Mouse (Mus musculus): ENCODE measurements around the gene Slc25a13. TPM values are rescaled to one million over a fixed set of nuclear protein-coding genes. Genes with fewer than 3 reads are reported as not detected.
"Not testable (repeated sequence)": the region's sequence is repeated elsewhere in the genome, so short reads cannot be mapped to it uniquely, and the experiment has no call there.

Slc25a13 gene
- polyA plus RNA-seq, 1 experiment = not detected

GRCm38 (mm10) chr6:6212360-6213310, 4.3 kb downstream of the Slc25a13 start:
- no peak overlapping the region for H3K4me3 ChIP-seq (ENCODE audit: insufficient read depth, low read depth, low read length)
- H3K27ac ChIP-seq (replicated peaks; ENCODE audit: low read depth, low read length) = no peak overlapping the region
- 0 out of 2 replicates have a peak, but pooled peaks cover 3% of the 10 kb centered on the region for H3K4me1 ChIP-seq (ENCODE audit: control insufficient read depth, insufficient read depth, insufficient read length, low read length)

- Histone ChIP-seq H3K4me3 (ENCODE audit: insufficient read depth, low read depth, low read length) (no peak overlapping the region), H3K4me1 (ENCODE audit: control insufficient read depth, insufficient read depth, insufficient read length, low read length) (no peaks in the 10 kb centered on the region), H3K27ac (replicated peaks; ENCODE audit: low read depth, low read length) (no peak overlapping the region)
Observed at GRCm38 (mm10) chr6:6211958-6212357, 5.0 kb downstream of the Slc25a13 start.

GRCm38 (mm10) chr6:6210637-6211036, 6.3 kb downstream of the Slc25a13 start:
- no peaks in the 10 kb centered on the region for H3K4me1 ChIP-seq (ENCODE audit: control insufficient read depth, insufficient read depth, insufficient read length, low read length)
- H3K27ac ChIP-seq (replicated peaks; ENCODE audit: low read depth, low read length) = no peak overlapping the region
- no peak overlapping the region for H3K4me3 ChIP-seq (ENCODE audit: insufficient read depth, low read depth, low read length)

- Histone ChIP-seq H3K27ac (replicated peaks; ENCODE audit: low read depth, low read length) (no peak overlapping the region), H3K4me1 (ENCODE audit: control insufficient read depth, insufficient read depth, insufficient read length, low read length) (no peaks in the 10 kb centered on the region), H3K4me3 (ENCODE audit: insufficient read depth, low read depth, low read length) (no peak overlapping the region)
Observed at GRCm38 (mm10) chr6:6208351-6209059, 8.5 kb downstream of the Slc25a13 start.

DNA sequence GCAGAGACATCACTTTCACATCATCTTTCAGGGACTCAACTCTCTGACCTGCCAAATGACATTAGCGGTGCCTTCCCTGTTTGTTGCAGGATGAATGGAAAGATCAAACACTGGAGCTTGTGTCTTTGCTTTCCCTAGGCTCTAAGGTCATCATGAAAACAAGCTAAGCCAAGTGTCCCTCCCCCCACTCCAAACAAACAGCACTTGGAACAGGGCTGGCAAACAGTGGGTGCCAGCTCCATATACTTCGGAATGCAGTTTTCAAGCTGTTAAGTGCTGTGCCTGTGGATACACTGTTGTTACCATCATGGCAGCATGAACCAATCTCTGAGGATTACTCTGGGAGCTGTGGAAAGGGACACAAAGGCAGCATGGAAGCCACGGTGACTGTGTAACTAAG, 9.1 kb downstream of the Slc25a13 start:
- no peak overlapping the region for H3K27ac ChIP-seq (replicated peaks; ENCODE audit: low read depth, low read length)
- H3K4me3 ChIP-seq (ENCODE audit: insufficient read depth, low read depth, low read length) = no peak overlapping the region
- H3K4me1 ChIP-seq (ENCODE audit: control insufficient read depth, insufficient read depth, insufficient read length, low read length) = no peaks in the 10 kb centered on the region

DNA sequence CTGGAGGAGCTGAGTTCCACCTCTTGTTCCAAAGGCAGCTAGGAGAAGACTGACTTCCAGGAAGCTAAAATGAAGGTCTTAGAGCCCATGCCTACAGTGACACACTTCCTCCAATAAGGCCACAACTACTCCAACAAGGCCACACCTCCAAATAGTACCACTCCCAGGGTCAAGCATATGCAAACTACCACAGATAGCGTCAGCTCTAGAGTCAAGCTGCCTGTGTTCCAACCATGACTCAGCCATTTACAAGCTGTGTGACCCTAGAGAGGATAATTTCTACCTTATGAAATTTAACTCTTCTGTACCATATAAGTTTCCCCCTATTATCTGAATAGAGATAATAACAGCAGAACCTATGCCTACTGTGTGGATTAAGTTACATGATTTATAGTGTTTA, 9.6 kb downstream of the Slc25a13 start:
- Histone ChIP-seq H3K4me3 (ENCODE audit: insufficient read depth, low read depth, low read length) (no peak overlapping the region), H3K4me1 (ENCODE audit: control insufficient read depth, insufficient read depth, insufficient read length, low read length) (no peaks in the 10 kb centered on the region), H3K27ac (replicated peaks; ENCODE audit: low read depth, low read length) (no peak overlapping the region)

DNA sequence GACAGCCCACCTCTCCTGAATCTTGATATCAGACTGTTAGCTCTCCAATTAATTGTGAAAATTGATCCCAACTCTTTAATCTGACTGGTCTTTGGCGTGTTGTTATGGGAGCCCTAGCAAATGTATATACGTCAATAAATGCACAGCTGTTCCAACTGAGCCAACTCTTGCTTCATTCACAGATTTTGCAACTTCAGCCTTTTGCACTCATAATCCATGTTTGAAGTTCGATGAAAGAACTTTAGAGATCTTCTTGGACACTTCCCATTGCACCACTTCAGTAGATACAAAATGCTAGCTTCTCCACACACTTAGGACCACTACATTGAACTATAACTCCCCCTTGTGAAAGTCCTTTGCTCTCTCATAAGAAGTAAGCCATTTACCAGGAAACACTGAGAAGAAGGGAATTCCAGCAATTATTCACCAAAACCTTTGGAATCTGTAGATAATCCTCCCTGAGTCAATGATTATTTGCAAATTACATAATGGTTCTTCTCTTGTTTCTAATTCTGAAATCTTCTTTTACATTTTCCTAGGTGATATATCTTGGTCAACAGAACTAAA, 11.3 kb downstream of the Slc25a13 start:
- Histone ChIP-seq H3K4me3 (ENCODE audit: insufficient read depth, low read depth, low read length) (no peak overlapping the region), H3K27ac (replicated peaks; ENCODE audit: low read depth, low read length) (no peak overlapping the region), H3K4me1 (ENCODE audit: control insufficient read depth, insufficient read depth, insufficient read length, low read length) (no peaks in the 10 kb centered on the region)

DNA sequence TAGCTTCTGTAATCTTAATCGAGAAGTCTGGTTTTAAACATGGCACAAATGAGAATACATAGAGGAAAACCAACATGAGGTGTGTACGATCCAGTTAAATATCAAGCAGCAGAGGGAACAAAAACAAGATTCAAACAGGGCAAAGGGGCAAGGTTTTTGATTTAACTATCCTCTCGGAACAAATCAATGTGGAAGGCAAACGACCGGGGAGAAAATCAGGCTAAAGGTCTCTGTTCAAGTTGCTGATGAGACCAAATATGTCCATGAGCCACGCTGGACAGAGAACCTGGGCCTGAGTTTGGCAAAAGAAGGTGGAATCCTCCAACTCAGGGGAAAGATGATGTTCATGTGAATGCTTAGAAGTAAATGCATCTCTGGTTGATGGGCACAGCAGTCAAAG, 14.5 kb downstream of the Slc25a13 start:
- no peaks in the 10 kb centered on the region for H3K4me1 ChIP-seq (ENCODE audit: control insufficient read depth, insufficient read depth, insufficient read length, low read length)
- no peak overlapping the region for H3K4me3 ChIP-seq (ENCODE audit: insufficient read depth, low read depth, low read length)
- no peak overlapping the region for H3K27ac ChIP-seq (replicated peaks; ENCODE audit: low read depth, low read length)

- Histone ChIP-seq H3K4me1 (ENCODE audit: control insufficient read depth, insufficient read depth, insufficient read length, low read length) (no peaks in the 10 kb centered on the region), H3K4me3 (ENCODE audit: insufficient read depth, low read depth, low read length) (no peak overlapping the region), H3K27ac (replicated peaks; ENCODE audit: low read depth, low read length) (no peak overlapping the region)
Observed at GRCm38 (mm10) chr6:6201977-6202376, 15.0 kb downstream of the Slc25a13 start.

GRCm38 (mm10) chr6:6199138-6199870, 17.7 kb downstream of the Slc25a13 start:
- Histone ChIP-seq H3K27ac (replicated peaks; ENCODE audit: low read depth, low read length) (no peak overlapping the region), H3K4me1 (ENCODE audit: control insufficient read depth, insufficient read depth, insufficient read length, low read length) (no peaks in the 10 kb centered on the region), H3K4me3 (ENCODE audit: insufficient read depth, low read depth, low read length) (no peak overlapping the region)

- not testable (repeated sequence) for H3K27ac ChIP-seq (replicated peaks; ENCODE audit: low read depth, low read length); H3K4me3 ChIP-seq (ENCODE audit: insufficient read depth, low read depth, low read length); H3K4me1 ChIP-seq (ENCODE audit: control insufficient read depth, insufficient read depth, insufficient read length, low read length)
Observed at GRCm38 (mm10) chr6:6198056-6198455, 18.9 kb downstream of the Slc25a13 start.

GRCm38 (mm10) chr6:6197339-6197738, 19.6 kb downstream of the Slc25a13 start:
- Histone ChIP-seq H3K4me1 (ENCODE audit: control insufficient read depth, insufficient read depth, insufficient read length, low read length) (no peaks in the 10 kb centered on the region), H3K4me3 (ENCODE audit: insufficient read depth, low read depth, low read length) (no peak overlapping the region), H3K27ac (replicated peaks; ENCODE audit: low read depth, low read length) (no peak overlapping the region)

GRCm38 (mm10) chr6:6196527-6196926, 20.4 kb downstream of the Slc25a13 start:
- Histone ChIP-seq H3K4me3 (ENCODE audit: insufficient read depth, low read depth, low read length) (no peak overlapping the region), H3K27ac (replicated peaks; ENCODE audit: low read depth, low read length) (no peak overlapping the region), H3K4me1 (ENCODE audit: control insufficient read depth, insufficient read depth, insufficient read length, low read length) (no peaks in the 10 kb centered on the region)

DNA sequence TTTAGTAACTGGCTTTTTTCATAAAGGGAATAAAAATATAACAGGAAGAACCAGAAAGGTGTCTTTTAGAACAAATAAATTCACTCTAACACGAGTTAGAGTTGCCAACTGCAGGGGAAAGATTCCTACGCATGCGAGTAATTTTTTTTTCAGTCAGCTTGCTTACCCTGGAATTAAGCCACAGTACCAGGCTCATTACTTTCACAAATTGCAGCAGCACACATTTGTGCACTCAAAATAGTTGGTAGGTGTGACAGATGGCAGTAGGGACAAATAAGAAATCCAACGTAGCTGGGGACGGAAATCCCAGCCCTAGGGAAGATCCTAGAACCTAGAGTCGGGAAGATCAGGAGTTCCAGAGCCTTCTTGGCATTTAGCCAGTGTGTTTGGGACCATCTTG, 22.1 kb downstream of the Slc25a13 start:
- H3K4me1 ChIP-seq (ENCODE audit: control insufficient read depth, insufficient read depth, insufficient read length, low read length) = no peaks in the 10 kb centered on the region
- H3K4me3 ChIP-seq (ENCODE audit: insufficient read depth, low read depth, low read length) = no peak overlapping the region
- H3K27ac ChIP-seq (replicated peaks; ENCODE audit: low read depth, low read length) = no peak overlapping the region

GRCm38 (mm10) chr6:6193906-6194305, 23.1 kb downstream of the Slc25a13 start:
- no peaks in the 10 kb centered on the region for H3K4me1 ChIP-seq (ENCODE audit: control insufficient read depth, insufficient read depth, insufficient read length, low read length)
- no peak overlapping the region for H3K27ac ChIP-seq (replicated peaks; ENCODE audit: low read depth, low read length)
- H3K4me3 ChIP-seq (ENCODE audit: insufficient read depth, low read depth, low read length) = no peak overlapping the region

All from brown adipose tissue, adult 24 weeks (tissue).